Mouse (Mus musculus) lung, embryonic 14.5 days (tissue): ENCODE results near the gene Mcoln2. TPM values are rescaled to one million over a fixed set of nuclear protein-coding genes. Genes with fewer than 3 reads are reported as not detected.
A peak's percentile ranks its signal among the peaks of the same experiment; 100 is the strongest.

Experiments
- ATAC-seq: fragments of 200-750 bp; cut with Nextera tagmentation; 2 replicates; pipeline ENCODE4 v1.8.0; 2017; ENCODE audit warnings: mild to moderate bottlenecking, moderate TSS enrichment, moderate library complexity; ENCODE audit not compliant: insufficient read depth
- DNase-seq: peaks from one replicate; pipeline ENCODE4 v3.0.0-alpha.2; 2015
- H3K27ac ChIP-seq: fragments of 300-500 bp; sonication (generic); 2 replicates; pipeline ENCODE4 v1.5.1; 2014; ENCODE audit warnings: low read depth, mild to moderate bottlenecking, moderate library complexity
- H3K27me3 ChIP-seq: fragments of 300-500 bp; sonication (generic); 2 replicates; pipeline ENCODE4 v1.6.1; 2014; ENCODE audit warnings: low read length, control low read depth; ENCODE audit not compliant: insufficient read depth
- H3K36me3 ChIP-seq: fragments of 300-500 bp; sonication (generic); 2 replicates; pipeline ENCODE4 v1.6.1; 2014; ENCODE audit warnings: control low read depth; ENCODE audit not compliant: insufficient read depth
- H3K4me1 ChIP-seq: fragments of 300-500 bp; sonication (generic); 2 replicates; pipeline ENCODE4 v1.6.1; 2014; ENCODE audit warnings: antibody characterized with exemption, control low read depth; ENCODE audit not compliant: insufficient read depth
- H3K4me2 ChIP-seq: fragments of 300-500 bp; sonication (generic); 2 replicates; pipeline ENCODE4 v1.6.1; 2014; ENCODE audit warnings: mild to moderate bottlenecking
- H3K4me3 ChIP-seq: fragments of 300-500 bp; sonication (generic); 2 replicates; pipeline ENCODE4 v1.5.1; 2014; ENCODE audit warnings: low read depth, low read length
- H3K9ac ChIP-seq: fragments of 300-500 bp; sonication (generic); 2 replicates; pipeline ENCODE4 v1.6.1; 2014
- H3K9me3 ChIP-seq: fragments of 300-500 bp; sonication (generic); 2 replicates; pipeline ENCODE4 v1.6.1; 2016; ENCODE audit warnings: low read depth, low read length, control low read depth
- CTCF ChIP-seq: IDR thresholded peaks from 2 replicates; pipeline ENCODE4 v1.5.1; 2016; ENCODE audit warnings: antibody characterized with exemption, low read depth
- WGBS: fragments of 180-500 bp; shearing (Covaris S2); extraction: QIAGEN DNeasy Blood & Tissue Kit; methylation state at CpG from one replicate; pipeline ENCODE4 v1.1.7; 2014; 5-methylcytosine and 5-hydroxymethylcytosine counted together
- polyA plus RNA-seq: library from polyadenylated mRNA; unstranded; fragments of >200 nt; fragmentation: Nextera tagmentation; extraction: Ambion mirVana; gene quantifications from 2 replicates; pipeline ENCODE4 v1.2.1, GENCODE M21; 2014

The Mcoln2 gene
- polyA plus RNA-seq, 1 experiment from 2014 or later, result 0.33 TPM

GRCm38 (mm10) chr3:146169356-146169755 lies 19.7 kb downstream of the Mcoln2 start:
- no peak overlapping the region for H3K4me2 ChIP-seq

DNA sequence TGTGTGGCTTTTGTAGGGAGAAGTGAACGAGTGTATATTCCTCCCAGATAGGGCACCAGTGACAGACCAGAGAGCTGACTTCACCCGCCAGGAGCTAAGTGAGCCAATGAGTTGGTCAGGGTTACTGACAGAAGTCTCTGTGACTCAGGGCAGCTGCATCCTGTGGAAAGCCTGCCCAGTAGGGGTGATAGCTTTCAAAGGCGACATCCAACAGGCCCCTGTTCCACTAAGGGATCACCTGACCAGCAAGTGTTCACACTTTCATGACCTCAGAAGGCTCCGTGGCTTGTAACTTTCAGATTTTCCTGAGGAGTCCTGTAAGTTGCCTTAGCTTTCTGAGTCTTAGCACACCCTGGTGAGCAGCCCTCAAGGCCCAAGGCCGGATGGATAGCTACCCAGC lies 23.4 kb downstream of the Mcoln2 start:
- Histone ChIP-seq H3K4me3 (no peak overlapping the region), H3K9me3 (no peaks in the 10 kb centered on the region; the same call in 1 of the 2 replicates), H3K36me3 (no peaks in the 10 kb centered on the region), H3K9ac (no peak overlapping the region), H3K27ac (no peak overlapping the region), H3K27me3 (no peaks in the 10 kb centered on the region), H3K4me2 (no peak overlapping the region), H3K4me1 (no peaks in the 10 kb centered on the region)
- no peak for TF ChIP-seq CTCF
- WGBS, result 66% methylated on average over 5 of the region's 5 CpGs
- no peak for ATAC-seq
- no peak for DNase-seq

More at GRCm38 (mm10) chr3:146169356-146169755, 19.7 kb downstream of the Mcoln2 start:
- ATAC-seq, result no peak
- 93% methylated on average over 4 of the region's 4 CpGs for WGBS
- Histone ChIP-seq H3K4me1 (no peaks in the 10 kb centered on the region), H3K27me3 (no peaks in the 10 kb centered on the region), H3K36me3 (no peaks in the 10 kb centered on the region), H3K9ac (no peak overlapping the region), H3K9me3 (no peaks in the 10 kb centered on the region; the same call in 1 of the 2 replicates), H3K4me3 (no peak overlapping the region), H3K27ac (no peak overlapping the region)
- DNase-seq, result no peak
- no peak for TF ChIP-seq CTCF

DNA sequence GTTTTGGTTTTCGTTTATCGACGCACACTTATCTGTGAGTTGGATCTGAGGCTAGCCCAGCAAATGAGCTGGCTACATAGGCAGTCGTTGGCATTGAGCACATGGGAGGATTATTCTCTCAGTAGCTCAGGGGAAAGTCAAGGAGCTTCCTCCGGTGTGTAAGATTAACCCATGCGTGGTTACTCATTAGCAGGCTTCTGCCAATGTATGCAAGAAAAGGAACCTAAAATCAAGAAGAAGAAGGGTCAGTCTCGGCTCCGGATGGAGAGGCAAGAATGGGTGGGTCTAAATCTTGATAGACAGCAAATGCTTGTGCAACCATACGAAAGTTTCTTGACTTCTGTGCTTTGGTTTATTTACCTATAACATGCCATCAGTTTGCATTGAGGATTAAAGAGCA lies 24.6 kb downstream of the Mcoln2 start:
- Histone ChIP-seq H3K4me2 (no peak overlapping the region), H3K27ac (no peak overlapping the region), H3K27me3 (no peaks in the 10 kb centered on the region), H3K4me3 (no peak overlapping the region), H3K9me3 (no peaks in the 10 kb centered on the region; the same call in 1 of the 2 replicates), H3K36me3 (no peaks in the 10 kb centered on the region), H3K9ac (no peak overlapping the region), H3K4me1 (no peaks in the 10 kb centered on the region)
- DNase-seq (no peak), ATAC-seq (no peak)
- no peak for TF ChIP-seq CTCF
- 78% methylated on average over 9 of the region's 9 CpGs for WGBS

- TF ChIP-seq CTCF, result no peak
- Histone ChIP-seq H3K4me3 (no peak overlapping the region), H3K9me3 (no peaks in the 10 kb centered on the region), H3K4me2 (peak overlapping the region; percentile 55), H3K27ac (no peak overlapping the region), H3K36me3 (no peaks in the 10 kb centered on the region), H3K9ac (no peak overlapping the region), H3K4me1 (no peaks in the 10 kb centered on the region), H3K27me3 (no peaks in the 10 kb centered on the region)
- ATAC-seq (no peak), DNase-seq (peak; percentile 13)
- 61% methylated on average over 7 of the region's 7 CpGs for WGBS
These were observed 27.7 kb downstream of the Mcoln2 start for GRCm38 (mm10) chr3:146177295-146177694.

DNA sequence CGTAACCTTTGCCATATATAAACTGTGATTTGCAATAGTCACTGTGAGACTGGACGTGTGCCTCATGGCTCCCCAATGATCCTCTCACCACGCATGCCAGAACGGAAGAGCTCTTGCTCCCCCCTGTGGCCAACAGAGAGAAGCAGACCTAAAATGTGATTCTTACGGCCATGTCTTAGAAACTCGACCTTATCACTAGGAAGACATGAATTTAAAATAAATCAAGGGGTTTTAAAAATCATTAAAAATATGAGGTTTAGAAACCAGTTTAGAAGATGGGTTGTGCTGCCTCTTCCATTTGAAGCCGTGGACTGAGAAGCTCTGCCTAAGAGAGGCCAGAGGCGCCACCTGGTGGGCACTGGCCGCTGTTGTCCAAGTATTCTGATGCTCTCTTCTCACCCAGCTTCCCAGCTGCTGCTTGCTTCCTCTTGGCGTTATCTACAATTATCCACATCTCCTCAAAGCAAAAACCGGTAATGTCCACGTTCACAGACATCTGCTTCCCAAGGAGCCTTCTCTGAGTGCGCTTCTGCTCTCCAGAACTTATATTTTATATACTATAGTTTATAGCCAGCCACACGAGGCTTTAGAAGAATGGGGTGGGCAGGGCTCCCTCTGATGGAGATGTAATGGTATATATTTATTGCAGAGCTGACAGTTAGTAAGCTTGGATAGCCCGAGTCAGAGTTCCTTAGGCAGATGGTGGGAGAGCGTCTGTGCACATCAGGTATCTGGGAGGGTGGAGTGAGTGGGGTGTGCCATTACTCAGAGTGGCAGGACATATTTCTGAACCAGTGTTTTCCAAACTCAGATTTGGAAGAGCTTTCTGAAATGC lies 28.3 kb downstream of the Mcoln2 start:
- DNase-seq (peak; percentile 94), ATAC-seq (peak; percentile 82)
- Histone ChIP-seq H3K9ac (no peak overlapping the region), H3K9me3 (no peaks in the 10 kb centered on the region), H3K4me3 (peak overlapping the region; percentile 10; the same call in 1 of the 2 replicates), H3K4me1 (no peaks in the 10 kb centered on the region), H3K27ac (no peak overlapping the region), H3K4me2 (peak overlapping the region; percentile 55), H3K27me3 (no peaks in the 10 kb centered on the region), H3K36me3 (no peaks in the 10 kb centered on the region)
- WGBS, result 4% methylated on average over 16 of the region's 16 CpGs
- peak; percentile 82 for TF ChIP-seq CTCF

DNA sequence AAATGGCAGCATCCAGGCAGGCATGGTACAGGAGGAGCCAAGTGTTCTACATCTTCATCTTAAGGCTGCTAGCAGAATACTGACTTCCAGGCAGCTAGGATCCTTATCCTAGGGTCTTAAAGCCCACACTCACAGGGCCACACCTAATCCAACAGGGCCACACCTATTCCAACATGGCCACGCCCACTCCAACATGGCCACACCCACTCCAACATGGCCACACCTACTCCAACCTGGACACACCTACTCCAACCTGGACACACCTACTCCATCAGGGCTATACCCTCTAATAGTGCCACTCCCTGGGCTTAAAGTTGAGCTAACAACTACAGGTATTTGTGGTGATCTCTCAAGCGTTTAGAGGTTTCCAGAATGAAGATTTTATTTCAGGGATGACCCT lies 30.7 kb downstream of the Mcoln2 start:
- Histone ChIP-seq H3K9ac (no peak overlapping the region), H3K27ac (no peak overlapping the region), H3K4me1 (no peaks in the 10 kb centered on the region), H3K9me3 (no peaks in the 10 kb centered on the region), H3K36me3 (no peaks in the 10 kb centered on the region), H3K4me3 (no peak overlapping the region), H3K27me3 (no peaks in the 10 kb centered on the region), H3K4me2 (no peak overlapping the region)
- TF ChIP-seq CTCF, result no peak
- ATAC-seq (no peak), DNase-seq (no peak)
- WGBS, result 38% methylated on average over 2 of the region's 2 CpGs

DNA sequence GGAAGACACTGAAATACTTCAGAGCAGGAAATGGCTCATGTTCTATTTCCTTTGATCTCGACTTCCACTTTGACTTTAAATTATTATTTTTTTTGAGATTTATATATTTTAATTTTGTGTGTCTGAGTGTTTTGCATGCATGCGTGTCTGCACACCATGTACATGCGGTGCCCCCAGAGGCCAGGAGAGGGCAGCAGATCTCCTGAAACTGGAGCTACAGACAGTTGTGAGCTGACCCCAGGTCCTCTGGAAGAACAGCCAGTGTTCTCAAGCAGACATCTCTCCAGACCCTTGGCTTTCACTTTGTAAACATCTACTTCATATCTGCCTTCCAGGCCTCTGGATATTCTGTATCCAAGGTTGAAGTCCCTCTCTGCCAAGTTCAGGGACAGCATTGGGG lies 31.4 kb downstream of the Mcoln2 start:
- TF ChIP-seq CTCF, result peak; percentile 74
- no peaks in the 10 kb centered on the region for H3K36me3 ChIP-seq
- H3K4me2 ChIP-seq, result no peak overlapping the region
- H3K27ac ChIP-seq, result no peak overlapping the region
- H3K4me3 ChIP-seq, result no peak overlapping the region
- H3K27me3 ChIP-seq, result no peaks in the 10 kb centered on the region
- H3K4me1 ChIP-seq, result no peaks in the 10 kb centered on the region
- no peaks in the 10 kb centered on the region for H3K9me3 ChIP-seq
- ATAC-seq (no peak), DNase-seq (peak; percentile 84)
- WGBS, result 32% methylated on average over 3 of the region's 3 CpGs
- no peak overlapping the region for H3K9ac ChIP-seq
